Mouse (Mus musculus): ENCODE results near the gene Fcna.

Fcna gene

DNA sequence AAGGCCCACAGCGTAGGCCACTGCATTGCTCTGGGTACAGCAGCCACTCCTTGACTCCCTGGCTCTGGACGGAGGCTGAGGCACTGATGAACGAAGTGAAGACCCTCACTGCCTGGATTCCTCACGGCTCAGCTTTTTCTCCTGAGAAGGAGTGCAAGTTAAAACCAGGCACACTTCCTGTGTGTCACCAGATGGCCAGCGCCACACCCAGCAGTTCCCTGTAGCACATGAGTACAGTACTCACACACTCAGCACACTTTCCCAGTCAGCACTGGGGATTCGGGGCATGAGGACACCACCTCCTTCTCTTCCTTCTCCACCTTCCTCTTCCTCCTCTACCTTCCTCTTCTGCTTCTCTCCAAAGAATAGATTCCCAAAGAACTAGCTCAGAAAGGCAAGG is at the start of gene Fcna:
TSS of gene Fcna (minus strand) at position 220 of the 400 bp plus-strand sequence.
- no peak for DNase-seq (ENCODE audit: low spot score in 2 of 2)

DNA sequence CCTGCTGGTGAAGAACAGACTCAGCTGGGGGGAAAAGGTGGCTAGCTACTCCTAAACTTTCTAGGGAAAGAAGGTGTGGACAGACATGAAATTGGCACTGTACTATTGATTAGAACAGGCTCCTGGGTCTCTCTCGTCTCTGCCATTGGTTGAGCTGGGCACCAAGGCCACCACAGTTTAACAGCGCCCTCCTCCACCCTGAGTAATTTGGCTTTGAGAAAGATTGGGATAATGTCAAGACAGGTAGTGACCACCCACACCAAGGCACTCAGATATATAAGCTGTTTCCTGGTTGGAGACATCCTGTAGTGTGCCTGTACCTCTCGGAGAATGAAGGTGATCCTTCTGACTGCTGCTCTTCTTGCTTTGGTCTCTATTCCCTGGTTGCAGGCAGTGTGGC is 48.7 kb upstream of the Fcna start, which contains the start of gene Lcn6:
TSS of gene Lcn6 (plus strand) at position 301 of the 400 bp plus-strand sequence.
- DNase-seq (ENCODE audit: low spot score in 2 of 2), result no peak

DNA sequence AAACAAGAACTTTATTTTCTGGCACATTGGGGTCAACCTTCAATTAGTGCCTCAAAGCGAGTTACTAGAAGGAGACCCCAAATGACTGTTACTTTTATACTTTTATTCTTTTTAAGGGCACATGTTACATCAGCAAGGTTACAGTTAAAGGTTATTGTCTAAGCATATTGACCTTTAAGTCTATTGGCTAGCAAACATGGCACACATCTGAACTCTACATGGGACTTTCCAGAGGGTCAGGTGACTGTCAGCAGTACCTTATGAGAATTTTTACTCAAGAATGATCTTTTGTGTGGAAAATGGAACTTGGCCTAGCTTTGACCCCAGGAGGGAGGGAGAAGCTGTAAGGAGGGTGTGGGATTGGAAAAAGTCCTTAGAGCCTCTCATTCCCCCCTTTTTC is 38.7 kb upstream of the Fcna start:
- no peak for DNase-seq (ENCODE audit: low spot score in 2 of 2)

DNA sequence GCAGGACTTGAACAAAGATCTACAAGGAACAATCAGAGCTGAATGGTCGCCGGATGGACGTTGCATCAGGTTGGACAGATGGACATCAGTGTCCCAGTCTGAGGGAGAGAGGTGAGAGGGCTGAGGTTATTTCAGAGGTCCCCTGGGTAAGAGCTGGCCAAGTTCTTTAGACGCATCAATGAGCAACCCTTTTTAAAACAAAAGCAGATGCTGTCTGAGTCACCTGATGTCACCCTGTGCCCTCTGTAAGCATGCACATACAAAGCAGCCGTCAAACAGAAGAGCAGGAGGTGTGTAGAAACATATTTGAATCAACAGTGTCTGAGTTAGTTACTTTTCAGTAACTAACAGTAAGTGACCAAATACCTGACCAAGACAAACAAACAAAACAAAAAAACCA is 36.3 kb upstream of the Fcna start:
- DNase-seq (ENCODE audit: low spot score in 2 of 2), result no peak

DNA sequence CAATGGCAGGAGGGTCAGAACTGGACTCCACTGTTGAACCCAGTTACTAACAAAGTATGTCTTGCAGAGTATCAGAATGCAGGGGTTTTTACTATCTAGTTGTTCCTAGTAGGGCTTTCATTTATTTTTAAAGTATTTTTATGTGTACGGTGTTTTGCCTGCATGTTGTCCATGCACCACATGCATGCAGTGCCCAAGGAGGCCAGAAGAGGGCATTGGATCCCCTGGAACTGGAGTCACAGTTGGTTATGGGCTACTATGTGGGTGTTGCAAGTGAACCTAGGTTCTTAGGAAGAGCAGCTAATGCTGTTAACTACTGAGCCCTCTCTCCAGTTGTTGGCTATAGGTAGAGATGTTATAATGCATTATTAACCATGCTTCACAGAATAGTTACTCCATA is 35.7 kb upstream of the Fcna start:
- DNase-seq (ENCODE audit: low spot score in 2 of 2), result no peak

DNA sequence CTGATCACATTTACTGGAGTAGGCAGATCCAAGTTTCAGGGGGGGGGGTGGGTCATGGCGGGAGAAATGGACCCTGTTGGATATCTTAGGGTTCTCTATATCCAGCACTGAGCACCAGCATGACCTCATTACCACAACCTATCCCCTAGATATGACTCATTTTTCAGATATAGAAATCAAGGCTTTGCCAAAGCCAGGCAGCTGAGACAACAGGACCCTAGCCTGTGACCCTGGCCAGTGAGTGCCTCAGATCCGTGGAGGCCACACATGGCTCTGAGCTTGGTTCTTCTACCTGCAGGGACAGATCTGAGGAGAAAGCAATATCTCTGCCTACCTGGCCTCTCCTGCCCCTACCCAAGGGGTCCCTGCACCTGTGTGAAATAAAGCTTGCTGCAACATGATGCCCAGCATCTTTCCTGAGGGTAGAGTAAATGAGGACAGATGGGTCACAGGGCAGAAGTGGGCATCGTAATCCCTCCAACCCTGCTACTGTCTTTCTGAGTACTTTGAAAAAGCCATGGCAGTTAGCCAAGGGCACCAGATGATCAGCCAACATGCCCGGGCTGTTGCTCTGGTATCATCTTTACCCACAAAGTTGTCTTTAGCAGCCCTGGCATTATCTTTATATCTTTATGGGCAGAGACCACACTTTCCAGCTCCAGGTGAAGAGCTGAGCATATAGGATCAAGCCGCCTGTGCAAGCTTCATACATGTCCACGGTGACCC is 33.6 kb upstream of the Fcna start:
- no peak for DNase-seq (ENCODE audit: low spot score in 2 of 2)

DNA sequence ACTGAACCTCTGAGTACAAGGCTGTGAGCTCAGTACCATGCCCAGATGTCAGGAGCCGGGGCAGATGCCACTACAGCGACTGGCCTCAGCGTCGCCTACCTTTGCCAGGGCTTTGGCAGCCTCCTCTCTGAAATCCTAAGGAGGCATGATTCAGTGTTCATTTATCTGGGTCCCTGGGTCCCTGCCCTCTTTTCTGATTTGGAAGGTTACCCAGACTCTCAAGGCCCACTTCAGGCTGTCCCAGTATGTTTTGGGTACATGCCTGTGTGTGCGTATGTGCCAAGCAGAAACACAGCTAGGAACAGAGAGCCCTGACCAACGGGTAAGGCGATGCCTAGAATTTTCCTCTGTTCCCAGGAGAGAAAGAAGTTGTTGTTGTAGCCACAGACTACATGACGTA is 32.4 kb upstream of the Fcna start:
- DNase-seq (ENCODE audit: low spot score in 2 of 2), result no peak

DNA sequence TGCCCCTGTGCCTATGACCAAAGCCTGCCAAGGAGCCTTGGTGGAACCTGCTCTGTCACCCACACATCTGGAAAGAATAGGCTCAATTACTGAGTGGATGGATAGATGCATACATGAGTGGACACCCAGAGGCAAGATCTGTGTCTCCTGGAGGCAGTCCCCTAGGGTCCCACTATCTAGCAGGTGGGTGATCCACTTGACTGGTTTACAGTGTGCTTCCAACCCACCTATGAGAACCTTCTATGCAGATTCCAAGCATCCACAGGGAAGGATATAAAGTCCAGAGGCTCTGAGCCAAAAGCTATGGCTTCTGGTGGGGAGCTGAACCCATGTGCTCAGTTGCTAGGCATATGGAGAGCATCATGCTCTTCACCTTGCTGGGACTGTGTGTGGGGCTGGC is 29.8 kb upstream of the Fcna start, which contains the start of gene Lcn5:
TSS of gene Lcn5 (plus strand) at position 301 of the 400 bp plus-strand sequence.
- DNase-seq (ENCODE audit: low spot score in 2 of 2), result no peak

DNA sequence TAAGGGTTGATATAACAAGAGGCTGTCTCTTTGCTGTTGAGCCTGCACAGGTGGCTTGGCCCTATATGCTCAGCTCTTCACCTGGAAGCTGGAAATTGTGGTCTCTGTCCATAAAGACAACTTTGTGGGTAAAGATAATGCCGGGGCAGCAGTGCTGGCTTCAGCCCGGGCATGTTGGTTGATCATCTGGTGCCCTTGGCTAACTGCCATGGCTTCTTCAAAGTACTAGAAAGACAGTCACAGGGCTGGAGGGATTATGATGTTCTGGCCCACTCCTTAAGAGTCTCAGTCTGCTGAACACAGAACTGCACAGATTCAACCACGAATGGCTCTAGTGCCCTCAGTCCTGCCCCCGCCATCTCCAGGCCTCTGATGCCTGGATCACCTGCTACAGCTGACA is 29.4 kb upstream of the Fcna start:
- DNase-seq (ENCODE audit: low spot score in 2 of 2), result no peak

DNA sequence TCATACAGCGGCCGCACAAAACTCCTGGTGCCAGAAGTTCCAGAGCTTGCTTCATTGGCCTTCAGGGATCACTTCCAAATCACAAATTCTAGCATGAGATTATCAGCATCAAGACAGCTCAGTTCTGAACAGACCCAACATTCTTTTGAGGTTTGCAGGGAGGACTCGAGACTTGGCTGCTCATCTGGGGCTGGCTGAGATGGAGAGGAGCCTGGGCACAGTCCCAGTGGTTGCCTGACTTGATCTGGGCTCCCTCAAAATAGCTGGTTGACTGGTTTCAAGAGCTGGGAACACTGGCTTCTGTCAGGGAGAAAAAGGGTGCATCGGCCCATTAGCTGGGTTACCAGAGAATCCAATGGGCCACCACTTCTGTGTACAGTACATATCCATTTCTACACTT is 28.9 kb upstream of the Fcna start:
- DNase-seq (ENCODE audit: low spot score in 2 of 2), result peak in 1 of 2 experiments; percentile 10

DNA sequence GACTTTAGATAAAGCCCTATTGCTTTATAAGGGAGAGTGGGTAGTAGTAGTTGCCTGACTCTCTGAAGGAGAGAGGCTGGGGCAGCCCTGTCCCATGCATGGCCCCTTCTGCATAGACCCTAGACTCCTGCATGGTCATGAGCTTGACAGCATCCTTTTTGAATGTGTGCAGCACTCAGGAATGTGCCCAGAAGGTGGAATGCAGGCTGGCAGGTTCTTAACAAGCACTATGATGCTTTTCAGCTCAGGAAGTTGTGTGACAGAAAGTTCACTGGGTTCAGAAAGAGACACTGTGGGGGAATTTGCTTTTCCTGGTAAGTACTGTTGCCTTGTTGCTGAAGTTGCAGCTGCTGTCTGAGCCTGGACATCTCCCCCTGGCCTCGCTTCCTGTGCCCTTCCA is 26.7 kb upstream of the Fcna start:
- DNase-seq (ENCODE audit: low spot score in 2 of 2), result no peak

DNA sequence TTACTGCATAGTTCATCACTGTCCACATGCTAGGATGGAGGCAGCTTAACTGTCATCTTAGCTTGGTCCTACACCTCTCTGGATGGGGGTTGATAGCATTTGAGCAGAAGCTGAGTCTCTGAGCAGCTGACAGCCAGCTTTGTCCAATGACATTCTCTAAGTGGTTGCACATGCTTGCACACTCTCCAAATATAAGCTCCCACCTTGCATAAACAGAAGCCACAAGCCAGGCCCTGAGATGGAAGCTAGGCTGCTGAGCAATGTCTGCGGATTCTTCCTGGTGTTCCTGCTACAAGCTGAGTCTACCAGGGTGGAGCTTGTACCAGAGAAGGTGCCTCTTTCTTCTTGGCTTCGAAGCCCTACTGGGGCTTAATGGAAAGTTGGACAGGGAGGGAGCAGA is 25.1 kb upstream of the Fcna start, which contains the start of gene Lcn8:
TSS of gene Lcn8 (plus strand) at position 219 of the 400 bp plus-strand sequence.
- no peak for DNase-seq (ENCODE audit: low spot score in 2 of 2)

DNA sequence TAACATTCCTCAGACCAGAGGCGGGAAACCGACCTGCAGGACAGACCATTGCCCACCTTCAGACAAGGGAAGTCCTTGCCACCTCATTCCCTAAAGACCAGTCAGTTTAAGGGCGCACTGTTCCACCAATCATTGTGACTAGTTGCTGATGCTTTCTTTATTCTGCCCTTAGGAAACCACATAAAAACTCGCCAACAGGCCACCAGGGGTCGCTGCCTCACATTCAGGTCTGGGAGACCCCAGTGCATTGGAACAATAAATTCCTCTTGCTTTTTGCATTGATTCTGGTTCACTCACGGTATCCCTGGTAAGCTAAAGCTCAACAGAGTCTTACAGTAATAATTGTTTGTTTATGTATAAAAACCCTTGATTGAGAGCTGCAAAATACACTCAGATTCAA is 12.1 kb upstream of the Fcna start:
- no peak for DNase-seq (ENCODE audit: low spot score in 2 of 2)

DNA sequence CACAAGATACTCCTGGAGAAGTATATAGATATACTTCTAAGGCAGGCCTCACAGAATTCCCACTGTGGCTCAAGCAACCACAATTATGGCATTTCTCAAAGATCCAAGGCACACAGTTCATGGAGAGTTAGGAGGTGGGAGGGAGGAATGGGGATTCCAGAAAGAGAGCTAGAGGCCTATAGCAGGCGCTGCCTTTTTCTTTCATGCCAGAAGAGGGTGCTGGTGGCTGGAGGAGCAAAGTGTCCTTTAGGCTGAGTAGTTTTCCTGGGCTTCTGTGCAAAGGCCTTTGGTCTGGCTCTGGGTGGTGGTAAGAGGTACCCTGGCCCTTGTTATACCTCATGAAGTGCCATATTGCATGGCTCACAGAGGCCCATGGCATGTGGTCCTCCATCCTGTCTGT is 6.2 kb upstream of the Fcna start:
- no peak for DNase-seq (ENCODE audit: low spot score in 2 of 2)

DNA sequence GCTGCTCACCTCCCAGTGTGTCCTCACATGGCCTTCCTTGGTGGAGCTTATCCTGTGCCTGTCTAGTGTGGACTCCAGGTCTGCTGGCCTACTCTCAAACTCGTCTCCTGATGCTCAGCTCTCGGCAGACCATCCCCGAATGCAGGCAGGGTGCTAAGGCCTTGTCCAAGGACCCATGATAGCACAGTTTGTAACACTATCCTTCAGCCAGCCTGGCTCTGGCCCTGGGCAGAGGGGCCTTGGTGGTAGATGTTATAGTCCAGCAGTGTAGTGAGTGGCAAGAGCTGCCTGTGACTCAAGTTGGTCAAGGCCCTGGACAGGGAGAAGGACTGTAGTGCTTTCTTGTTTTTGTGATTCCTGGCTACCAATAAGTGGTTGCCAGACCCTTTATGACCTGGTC is 5.8 kb upstream of the Fcna start:
- no peak for DNase-seq (ENCODE audit: low spot score in 2 of 2)

DNA sequence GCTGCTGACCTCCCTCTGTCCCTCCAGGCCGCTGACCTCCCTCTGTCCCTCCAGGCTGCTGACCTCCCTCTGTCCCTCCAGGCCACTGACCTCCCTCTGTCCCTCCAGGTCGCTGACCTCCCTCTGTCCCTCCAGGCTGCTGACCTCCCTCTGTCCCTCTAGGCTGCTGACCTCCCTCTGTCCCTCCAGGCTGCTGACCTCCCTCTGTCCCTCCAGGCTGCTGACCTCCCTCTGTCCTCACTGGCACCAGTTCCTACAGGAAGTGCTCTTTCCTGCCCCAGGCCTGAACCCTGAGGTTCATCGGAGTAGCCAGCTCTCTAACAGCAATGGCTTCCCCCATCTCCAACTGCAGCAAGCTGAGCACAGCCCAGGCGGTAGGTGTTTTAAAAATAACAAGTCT is 908 bp upstream of the Fcna start:
- no peak for DNase-seq (ENCODE audit: low spot score in 2 of 2)

DNA sequence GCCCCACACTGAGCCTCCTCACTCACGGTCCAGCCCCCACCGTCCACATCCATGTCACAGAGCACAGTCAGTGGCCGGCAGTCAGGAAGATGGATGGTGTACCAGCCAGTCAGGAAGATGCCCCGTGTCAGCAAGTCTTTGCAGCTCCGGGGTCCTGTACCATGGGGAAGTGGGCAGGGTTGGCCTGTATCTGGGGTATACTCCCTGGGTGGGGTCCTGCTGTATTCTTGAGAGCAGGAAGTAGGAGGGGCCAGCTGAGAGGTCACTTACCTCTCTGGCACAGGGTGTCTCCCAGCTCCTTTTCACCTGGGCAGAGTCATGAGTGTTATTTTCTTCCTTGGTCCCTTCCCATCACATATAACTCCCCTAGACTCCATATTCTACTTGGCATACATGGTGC is 1.8 kb downstream of the Fcna start:
- DNase-seq (ENCODE audit: low spot score in 2 of 2), result no peak

DNA sequence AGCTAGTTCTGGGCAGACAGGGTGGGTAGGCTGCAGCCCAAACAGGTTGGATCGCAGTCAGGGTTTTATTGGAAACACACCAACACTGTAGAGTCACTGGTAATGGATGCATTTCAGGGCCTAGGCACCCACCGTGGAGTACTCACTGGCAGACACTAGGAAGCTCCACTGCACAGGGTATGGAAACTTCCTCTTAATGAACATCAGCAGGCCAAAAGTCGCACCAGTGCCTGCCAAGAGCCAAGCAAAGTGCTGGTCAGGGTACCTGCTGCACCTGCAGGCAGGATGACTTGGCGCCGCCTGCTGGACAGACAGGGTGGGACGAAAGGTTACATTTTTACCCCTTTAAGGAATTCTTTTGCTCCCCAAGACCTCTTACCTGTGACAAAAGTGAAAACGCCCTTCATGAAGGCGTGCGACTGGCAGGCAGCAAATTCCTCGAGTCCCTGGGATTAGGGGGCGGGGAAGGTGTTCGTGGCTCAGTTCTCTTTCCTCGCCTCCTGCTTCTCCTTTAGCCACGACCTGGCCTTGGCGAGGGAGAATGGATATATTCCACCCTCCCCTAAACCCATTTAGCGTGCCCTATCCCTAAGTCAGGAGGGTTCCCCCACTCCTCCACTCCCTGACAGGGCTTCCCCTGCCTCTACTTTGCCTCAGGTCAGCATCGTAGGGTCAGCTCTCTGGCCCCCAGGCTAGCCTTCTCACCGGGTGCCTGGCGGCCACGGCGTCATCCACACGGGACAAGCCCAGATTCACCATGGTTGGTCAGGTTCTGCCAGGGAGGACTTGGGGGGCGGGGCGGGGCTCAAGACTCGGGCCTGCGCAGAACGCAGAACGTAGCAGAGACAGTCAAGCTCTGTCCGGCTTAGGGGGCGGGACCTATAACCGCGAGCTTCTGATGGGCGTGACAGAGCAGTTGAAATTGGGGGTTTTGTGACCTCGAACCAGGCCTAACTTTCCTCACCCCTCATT is 6.3 kb downstream of the Fcna start, which contains the start of gene Tmem141:
TSS of gene Tmem141 (minus strand) at position 777 of the 972 bp plus-strand sequence.
- peak; percentile 86 to 90 for DNase-seq (ENCODE audit: low spot score in 2 of 2)

DNA sequence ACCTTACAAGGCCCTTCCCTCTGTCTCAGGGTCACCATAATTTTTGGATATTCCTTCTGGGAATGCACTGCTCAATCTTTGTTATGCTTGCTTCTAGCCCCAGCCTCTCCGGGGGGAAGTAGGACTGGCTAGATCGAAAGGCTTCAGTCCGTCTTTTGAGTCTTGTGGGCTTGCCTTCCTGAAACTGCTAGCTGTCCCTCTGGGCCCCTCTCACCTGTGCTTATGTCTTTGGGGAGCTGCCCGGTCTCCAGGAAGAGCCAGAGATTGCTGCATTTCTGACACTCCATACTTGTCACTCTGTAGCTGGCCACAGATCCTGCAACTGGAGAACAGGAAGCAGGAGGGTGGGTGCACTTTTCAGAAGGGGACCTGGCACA is 7.0 kb downstream of the Fcna start:
- DNase-seq (ENCODE audit: low spot score in 2 of 2), result no peak

DNA sequence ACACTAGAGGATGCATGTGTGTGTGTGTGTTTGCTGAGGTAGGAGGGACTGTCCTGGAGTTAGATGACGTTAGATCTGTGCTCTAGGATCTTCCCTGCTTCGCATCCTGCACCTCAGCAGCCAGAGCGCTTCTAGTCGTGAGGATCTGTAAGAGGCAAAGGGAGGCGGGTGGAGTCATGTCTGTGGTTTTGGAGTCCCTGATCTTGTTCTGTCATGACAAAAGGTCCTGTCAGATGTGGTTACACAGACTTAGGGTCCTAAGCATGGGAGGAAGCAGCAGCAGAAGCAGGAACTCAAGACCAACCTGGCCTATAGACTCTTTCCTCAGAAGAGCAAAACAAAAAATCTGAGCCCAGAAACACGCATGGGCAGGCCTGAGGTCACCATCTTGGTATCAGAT is 7.4 kb downstream of the Fcna start:
- DNase-seq (ENCODE audit: low spot score in 2 of 2), result no peak

DNA sequence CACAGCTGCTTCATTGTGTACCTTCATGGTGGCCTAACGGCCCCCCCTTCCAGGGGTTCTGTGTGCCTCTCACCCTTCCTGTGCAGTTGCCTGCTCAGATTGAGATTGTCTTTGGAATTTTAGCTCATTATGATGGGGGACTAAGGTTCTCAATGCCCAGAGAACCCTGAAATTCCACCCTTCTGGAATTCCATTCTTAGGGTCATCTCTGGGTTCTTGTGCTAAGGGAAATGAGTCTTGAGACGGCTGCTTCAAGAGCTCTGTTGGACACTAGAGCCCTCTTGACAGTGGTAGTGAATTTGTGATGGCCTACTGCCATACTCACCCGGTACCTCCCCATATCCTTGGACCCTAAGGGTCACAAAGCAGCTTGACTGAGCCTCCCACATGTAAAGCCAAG is 10.3 kb downstream of the Fcna start, which contains the start of gene Ccdc183:
TSS of gene Ccdc183 (minus strand) at position 101 of the 400 bp plus-strand sequence.
- DNase-seq (ENCODE audit: low spot score in 2 of 2), result no peak

DNA sequence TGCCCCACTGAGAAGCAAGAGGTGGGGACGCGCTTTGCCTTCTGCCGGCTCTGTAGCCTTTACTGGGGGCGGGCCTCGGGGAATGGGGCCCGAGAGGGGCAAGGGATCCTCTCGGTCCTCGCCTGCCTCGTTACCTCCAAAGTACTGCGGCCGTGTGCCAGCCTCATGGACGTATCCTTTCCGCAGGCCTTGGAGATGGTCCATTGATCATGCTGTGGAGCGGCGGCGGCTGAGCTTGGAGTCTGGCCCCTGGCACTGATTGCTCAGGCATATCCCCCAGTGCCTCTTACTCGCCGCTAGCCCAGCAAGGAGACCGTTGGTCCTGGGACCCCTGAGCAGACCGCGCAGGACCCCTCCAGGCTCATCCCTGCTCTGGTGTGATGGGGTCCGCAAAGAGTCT is 11.4 kb downstream of the Fcna start:
- DNase-seq (ENCODE audit: low spot score in 2 of 2), result no peak

DNA sequence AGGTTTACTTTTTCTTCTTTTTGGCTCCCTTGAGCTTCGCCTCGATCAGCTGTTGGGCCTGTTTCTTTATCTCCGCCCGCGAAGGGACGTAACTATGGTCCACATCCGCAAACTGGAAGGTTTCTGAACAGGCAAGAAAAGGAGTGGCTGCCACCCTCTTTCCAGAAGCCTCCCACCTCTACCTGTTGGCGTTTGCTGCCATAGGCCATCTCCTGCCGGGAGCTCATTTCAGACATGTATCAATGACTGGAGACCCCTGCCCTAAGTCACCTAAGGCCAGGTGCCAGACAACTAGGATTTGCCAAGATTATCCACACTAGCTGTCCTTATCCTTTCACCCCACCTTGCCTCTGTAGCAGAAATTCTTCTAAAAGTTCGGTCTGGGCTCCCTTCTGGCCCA is 19.2 kb downstream of the Fcna start:
- DNase-seq (ENCODE audit: low spot score in 2 of 2), result no peak

Measured in right cerebral cortex, postnatal 36 days (tissue).